Mouse (Mus musculus): ENCODE data around the gene Gm1604a.
"Not testable (repeated sequence)": the region's sequence is repeated elsewhere in the genome, so short reads cannot be mapped to it uniquely, and the experiment has no call there.

Gene Gm1604a

DNA sequence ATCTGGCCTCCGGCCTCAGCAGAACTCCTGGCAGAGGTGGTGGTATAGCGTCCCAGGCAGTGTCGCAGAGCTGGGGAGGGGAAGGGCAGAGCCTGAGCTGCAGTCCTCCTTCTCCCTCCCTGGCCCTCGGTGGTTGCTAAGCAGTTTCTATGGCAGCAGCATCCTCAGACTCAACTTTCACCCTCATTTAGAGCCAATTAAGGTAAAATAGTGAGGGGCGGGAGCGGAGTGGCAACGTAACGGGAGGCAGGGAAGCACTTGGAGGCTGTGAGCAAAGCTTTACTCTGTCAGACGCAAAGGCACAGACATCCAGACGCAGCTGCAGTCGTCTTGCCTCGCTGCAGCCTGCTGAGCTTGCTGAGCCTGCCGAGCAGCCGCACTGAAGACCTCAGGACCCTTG, at the start of gene Gm1604a:
Gene Gm1604a, plus strand, starts transcription at position 312 of the 400 bp plus-strand sequence.
- not testable (repeated sequence) for TF ChIP-seq GATA4 (IDR thresholded peaks at IDR 0.05; ENCODE audit: insufficient replicate concordance, low read length)

DNA sequence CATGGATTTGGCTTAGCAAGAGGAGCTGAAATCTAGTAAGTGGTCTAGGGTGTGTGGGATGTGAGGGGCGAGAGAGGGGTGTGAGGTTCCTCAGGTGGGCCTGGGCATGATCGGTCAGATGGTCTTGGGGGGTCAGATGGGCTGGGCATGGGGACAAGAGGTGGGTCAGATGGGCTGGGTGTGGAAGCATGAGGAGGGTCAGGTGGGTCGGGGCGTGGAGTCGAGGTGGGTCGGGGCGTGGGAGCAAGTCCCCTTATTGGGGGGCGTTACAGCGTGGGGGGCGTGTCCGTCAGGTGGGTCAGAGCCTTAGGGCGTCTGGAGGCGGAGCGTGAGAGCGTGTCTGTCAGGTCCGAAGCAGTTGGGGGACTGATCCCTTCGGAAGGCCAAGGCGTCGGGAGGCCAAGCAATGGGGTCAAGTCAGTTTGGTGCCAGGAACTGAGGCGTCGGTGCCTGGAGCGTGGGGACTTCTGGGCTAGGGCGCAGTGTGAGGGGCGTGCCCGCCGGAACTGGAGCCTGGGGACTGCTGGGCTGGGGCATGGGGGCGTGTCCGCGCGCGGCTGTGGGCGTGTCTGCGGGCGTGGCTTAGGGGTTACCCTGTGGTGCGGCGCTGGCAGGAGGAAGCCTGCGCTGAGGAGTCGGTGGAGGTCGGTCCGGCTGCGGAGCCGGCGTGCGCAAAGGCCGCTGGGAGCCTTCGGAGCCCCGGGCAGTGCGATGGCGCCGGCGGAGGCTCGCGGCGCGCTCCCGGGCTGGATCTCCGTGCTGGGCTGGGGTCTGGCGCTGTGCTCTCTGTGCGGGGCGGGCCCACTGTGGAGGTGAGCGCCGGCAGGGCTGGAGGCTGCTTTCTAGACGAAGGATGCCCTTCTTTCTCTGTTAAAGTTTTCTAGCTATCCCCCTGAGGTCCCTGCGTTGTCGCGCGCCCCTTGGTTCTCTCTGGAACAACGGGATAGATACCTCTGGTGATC, 46.8 kb upstream of the Gm1604a start, which contains the start of gene Gm49721:
Gene Gm49721, plus strand, starts transcription at position 618 of the 962 bp plus-strand sequence.
- TF ChIP-seq GATA4 (IDR thresholded peaks at IDR 0.05; ENCODE audit: insufficient replicate concordance, low read length): not testable (repeated sequence)

Measured in liver, adult (tissue).